Mouse (Mus musculus) telencephalon, adult 2 months (tissue): ENCODE results near the gene Khdrbs1.
"Not testable (repeated sequence)": the region's sequence is repeated elsewhere in the genome, so short reads cannot be mapped to it uniquely, and the experiment has no call there.

Source experiments
- DNase-seq: peaks from one replicate; pipeline ENCODE4 v3.0.0-alpha.2; 2011; ENCODE audit warnings: low read depth, low spot score

The Khdrbs1 gene

DNA sequence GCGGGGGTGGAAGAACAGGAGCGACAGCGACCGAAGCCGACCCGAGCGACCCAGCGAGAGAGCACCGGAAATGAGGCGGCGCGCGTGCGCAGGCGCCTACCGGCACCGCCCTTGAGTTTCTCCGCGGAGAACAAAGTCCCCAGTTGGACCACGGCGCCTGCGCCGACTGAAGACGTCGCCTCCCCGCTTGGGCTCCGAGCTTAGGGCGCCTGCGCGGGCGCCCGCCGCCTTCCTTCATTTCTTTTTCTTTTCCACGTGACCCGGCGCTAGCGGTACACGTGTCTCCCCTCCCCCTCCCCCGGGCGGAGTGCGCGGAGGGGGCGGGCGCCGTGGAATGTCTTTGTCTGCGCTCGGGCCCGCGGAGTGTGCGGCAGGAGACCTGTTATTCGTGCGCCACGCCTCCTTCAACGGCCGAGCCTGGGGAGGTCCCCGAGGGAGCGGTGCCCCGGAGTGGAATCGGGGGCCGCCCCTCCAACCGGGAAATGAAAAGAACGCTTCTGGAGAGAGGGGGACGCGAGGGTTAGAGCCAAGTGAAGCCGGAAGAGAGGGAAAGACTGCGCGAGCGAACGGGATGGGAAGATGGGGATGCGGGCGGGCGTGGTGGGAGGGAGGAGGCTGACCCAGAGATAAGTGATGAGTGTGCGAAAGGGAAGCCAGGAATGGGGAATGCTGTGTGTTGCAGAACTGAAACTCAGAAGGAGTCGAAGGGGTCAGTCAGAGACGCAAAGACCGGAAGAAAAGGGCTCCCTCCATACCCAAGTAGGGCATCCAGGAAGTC lies at the start of gene Khdrbs1:
Gene Khdrbs1 (minus strand): TSS at position 72 of the 778 bp plus-strand sequence.
- DNase-seq = peak; percentile 95

GRCm38 (mm10) chr4:129791399-129791798 lies 49.3 kb upstream of the Khdrbs1 start:
- DNase-seq = no peak

DNA sequence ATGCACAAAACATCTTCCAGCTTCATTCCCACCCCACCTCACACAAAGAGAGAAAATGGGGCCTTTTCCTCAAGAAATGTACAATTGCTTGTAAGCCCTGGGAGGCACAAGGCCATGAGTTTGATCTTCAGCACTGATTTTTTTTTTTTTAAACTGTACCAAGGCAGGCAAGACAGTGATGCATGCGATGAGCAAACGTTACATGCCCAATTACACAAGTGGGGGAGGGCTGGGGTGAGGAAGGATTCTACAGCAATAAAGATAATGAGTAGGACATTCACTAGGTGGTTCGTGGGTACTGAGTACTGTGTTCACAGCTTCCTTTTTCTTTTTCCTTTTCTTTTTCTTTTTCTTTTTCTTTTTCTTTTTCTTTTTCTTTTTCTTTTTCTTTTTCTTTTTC lies 48.4 kb upstream of the Khdrbs1 start:
- no peak for DNase-seq

GRCm38 (mm10) chr4:129789635-129790034 lies 47.5 kb upstream of the Khdrbs1 start:
- DNase-seq = no peak

DNA sequence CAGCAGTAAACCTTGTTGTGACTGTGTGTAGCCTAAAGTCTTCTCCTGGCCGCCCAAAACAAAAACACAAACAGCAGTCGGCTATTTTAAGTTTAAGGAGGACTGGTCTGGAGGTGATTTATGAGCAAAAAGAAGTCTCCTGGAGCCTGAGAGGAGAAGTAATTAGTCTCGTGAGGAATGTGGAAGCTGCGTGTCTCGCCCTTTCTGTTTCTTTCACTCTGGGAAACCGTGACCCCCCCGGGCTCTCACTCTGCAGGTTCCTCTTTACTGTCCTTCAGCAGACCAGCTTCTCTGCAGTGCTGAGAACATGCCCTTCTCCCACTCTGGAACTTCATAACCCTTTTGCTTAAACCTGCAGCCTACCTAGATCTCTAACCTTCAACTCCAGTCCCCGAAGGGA lies 46.6 kb upstream of the Khdrbs1 start:
- no peak for DNase-seq

GRCm38 (mm10) chr4:129785178-129785577 lies 43.1 kb upstream of the Khdrbs1 start:
- DNase-seq = peak; percentile 75

DNA sequence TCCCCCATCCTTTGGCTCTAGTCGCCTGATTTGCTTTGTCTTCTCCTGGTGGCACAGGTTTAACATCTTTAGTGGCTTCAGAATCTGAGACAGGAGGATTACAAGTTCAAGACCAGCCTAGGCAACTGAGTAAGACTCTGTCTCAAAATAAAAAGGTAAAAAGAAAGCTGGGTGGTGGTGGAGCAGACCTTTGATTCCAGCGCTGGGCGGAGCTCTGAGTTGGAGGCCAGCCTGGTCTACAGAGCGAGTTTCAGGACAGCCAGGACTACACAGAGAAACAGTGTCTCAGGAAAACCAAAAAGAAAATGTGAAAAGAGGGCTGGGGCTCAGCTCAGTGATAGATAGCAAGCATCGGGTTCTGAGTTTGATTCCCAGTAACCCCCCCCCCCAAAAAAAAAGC lies 41.4 kb upstream of the Khdrbs1 start:
- no peak for DNase-seq

- no peak for DNase-seq
These were observed 40.8 kb upstream of the Khdrbs1 start for GRCm38 (mm10) chr4:129782857-129783331.

- no peak for DNase-seq
These were observed 40.0 kb upstream of the Khdrbs1 start for GRCm38 (mm10) chr4:129781881-129782675.

GRCm38 (mm10) chr4:129771672-129772521 lies 29.8 kb upstream of the Khdrbs1 start:
- DNase-seq = peak; percentile 53

DNA sequence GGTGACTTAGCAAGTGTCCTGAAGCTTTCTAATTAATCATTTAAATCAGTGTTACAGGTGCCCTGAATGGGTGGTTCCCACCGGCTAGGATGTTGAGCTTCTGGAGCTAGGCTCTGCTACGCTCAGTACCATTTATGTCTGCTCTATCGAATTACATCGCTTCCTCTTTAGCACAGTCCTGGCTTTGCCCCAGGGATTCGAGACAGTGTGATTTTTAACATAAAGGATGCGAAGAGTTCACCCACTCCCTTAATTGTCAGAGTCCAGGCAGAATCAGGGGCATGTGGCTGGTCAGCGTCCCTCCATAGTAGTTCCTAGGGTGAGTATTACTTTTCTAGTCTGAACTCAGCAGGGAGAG lies 29.2 kb upstream of the Khdrbs1 start:
- DNase-seq = no peak

DNA sequence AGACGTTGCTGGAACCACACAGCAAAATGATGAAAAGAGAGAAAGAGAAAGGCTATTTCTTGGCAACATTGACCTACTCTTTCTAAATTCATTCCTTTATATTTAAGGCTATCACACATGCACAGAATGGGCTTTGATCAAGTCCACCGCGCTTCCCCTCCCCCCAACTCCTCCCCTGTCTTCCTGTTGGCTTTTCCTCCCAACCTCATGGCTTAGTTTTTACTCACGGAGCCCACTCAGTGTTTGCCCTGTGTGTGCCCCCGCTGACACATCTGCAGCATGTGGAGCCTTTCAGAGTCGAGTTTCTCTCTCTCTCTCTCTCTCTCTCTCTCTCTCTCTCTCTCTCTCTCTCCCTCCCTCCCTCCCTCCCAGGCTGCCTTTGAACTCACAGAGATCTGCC lies 28.5 kb upstream of the Khdrbs1 start:
- no peak for DNase-seq

DNA sequence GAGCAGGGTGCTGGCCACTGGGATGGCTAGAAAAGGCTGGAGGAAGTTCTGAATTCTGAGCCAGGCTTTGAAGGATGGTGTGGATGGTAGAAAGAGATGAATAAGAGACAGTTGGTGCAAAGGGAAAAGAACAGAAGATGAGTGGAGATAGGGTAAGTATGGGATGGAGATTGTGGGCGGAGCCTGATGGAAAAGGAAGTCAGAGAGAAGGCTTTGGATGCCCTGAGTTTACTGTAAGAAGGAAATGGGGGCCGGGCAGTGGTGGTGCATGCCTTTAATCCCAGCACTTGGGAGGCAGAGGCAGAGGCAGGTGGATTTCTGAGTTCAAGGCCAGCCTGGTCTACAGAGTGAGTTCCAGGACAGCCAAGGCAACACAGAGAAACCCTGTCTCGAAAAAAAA lies 26.6 kb upstream of the Khdrbs1 start:
- DNase-seq = not testable (repeated sequence)

DNA sequence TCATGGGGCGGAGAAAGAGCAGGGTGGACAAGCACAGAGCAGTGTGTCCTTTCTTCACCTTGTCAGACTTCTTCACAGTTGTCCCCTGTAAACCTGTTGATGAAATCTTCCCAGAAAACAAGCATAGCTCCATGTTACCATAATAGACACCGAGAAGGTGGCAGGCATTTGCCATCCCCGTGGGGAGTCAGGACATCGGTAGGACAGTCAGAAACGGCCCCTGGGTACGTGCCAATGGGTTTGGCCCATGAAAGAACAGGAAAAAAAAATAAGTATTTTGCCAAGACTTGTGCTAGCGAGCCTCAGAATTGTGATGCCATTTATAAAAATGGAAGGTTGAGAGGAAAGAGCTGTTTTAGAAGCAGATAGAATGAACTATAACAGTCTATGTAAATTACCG lies 25.7 kb upstream of the Khdrbs1 start:
- DNase-seq = no peak

- DNase-seq = no peak
These were observed 23.2 kb upstream of the Khdrbs1 start for GRCm38 (mm10) chr4:129765351-129765750.

GRCm38 (mm10) chr4:129762496-129762895 lies 20.4 kb upstream of the Khdrbs1 start:
- not testable (repeated sequence) for DNase-seq

DNA sequence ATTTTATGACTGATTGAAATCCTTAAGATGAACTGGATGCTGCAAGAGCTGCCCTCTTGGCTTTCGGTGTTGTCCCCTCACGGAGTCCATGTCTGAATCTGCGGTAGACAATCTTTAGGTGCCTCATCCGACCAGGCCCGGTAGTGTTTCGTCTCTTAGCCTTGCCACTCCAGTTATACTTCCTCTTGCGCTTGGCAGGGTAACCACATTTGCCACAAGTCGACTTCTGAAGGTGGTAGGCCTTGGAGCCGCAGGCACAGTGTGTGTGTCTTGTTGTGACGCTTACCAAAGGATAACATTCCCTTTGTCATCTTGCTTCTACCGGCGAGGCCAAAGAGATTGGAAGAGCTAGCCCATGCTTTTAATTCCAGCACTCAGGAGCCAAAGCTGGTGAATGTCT lies 19.5 kb upstream of the Khdrbs1 start:
- no peak for DNase-seq

- DNase-seq = no peak
These were observed 13.4 kb upstream of the Khdrbs1 start for GRCm38 (mm10) chr4:129755455-129755854.

- DNase-seq = no peak
These were observed 12.6 kb upstream of the Khdrbs1 start for GRCm38 (mm10) chr4:129754742-129755141.

DNA sequence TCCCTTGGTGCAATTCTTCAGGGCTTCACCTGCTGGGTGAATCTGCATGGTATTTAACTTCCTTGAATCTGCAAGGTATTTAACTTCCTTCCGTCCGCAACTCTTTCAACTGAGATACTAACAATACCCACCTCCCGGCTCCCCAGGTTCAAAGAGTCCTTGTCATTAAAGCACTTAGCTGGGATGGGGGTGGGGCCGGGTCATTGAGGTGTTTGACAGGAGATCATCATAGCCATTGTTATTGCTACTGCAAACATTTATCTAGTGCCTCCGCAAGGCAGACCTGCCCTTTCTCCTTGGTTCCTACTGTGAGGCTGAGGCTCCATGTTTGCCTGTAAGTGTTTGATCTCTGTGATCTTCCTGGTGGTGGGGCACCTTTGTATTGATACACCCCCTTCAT lies 8.3 kb upstream of the Khdrbs1 start:
- no peak for DNase-seq

DNA sequence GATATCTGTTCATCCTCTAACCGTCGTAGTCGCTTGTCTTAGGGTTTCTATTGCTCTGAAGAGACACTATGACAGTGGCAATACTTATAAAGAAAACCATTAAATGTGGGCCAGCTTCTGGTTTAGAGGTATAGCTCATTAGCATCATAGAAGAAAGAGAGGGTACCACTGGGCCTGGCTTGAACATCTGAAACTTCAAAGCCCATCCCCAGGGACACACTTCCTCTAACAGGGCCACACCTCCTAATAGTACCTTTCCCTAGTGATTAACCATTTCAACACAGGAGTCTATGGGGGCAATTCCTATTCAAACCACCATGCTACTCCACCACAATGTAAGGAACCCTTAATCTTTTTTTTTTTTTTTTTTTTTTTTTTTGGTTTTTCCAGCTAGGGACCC lies 4.5 kb upstream of the Khdrbs1 start:
- no peak for DNase-seq

DNA sequence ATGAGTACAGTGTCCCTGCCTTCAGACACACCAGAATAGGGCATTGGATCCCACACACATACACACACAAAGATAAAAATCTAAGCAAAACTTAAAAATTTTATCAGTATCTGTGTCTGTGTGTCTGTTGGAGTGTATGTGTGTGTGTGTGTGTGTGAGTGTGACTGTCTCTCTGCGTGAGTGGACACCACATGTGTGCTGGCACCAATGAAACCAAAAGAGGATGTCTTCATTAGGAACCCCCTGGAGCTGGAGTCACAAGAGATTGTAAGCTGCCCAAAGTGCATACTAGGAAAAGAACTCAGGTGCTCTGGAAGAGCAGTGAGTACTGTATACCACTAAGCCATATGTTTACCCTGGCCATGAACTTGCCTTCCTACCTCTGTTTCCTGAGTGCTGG lies 4.0 kb upstream of the Khdrbs1 start:
- no peak for DNase-seq
